Mouse (Mus musculus) midbrain, embryonic 16.5 days (tissue): Measurements from ENCODE around the gene Trp53i11. TPM values are rescaled to one million over a fixed set of nuclear protein-coding genes. Genes with fewer than 3 reads are reported as not detected.

Experiments used
- ATAC-seq: fragments of 200-750 bp; cut with Nextera tagmentation; 2 replicates; pipeline ENCODE4 v1.8.0; 2017; ENCODE audit warnings: moderate TSS enrichment
- H3K27ac ChIP-seq: fragments of 300-500 bp; sonication (generic); 2 replicates; pipeline ENCODE4 v1.5.1; 2014; ENCODE audit warnings: mild to moderate bottlenecking, low read length, mixed read lengths
- H3K27me3 ChIP-seq: fragments of 300-500 bp; sonication (generic); 2 replicates; pipeline ENCODE4 v1.6.1; 2014; ENCODE audit warnings: low read depth, low read length, mixed read lengths; ENCODE audit not compliant: control insufficient read depth, insufficient read depth
- H3K36me3 ChIP-seq: fragments of 300-500 bp; sonication (generic); 2 replicates; pipeline ENCODE4 v1.6.1; 2014; ENCODE audit warnings: mild to moderate bottlenecking, low read length, moderate library complexity, mixed read lengths; ENCODE audit not compliant: control insufficient read depth, insufficient read depth
- H3K4me1 ChIP-seq: fragments of 300-500 bp; sonication (generic); 2 replicates; pipeline ENCODE4 v1.6.1; 2014; ENCODE audit warnings: mild to moderate bottlenecking, low read length, mixed read lengths; ENCODE audit not compliant: control insufficient read depth, insufficient read depth
- H3K4me2 ChIP-seq: fragments of 300-500 bp; sonication (generic); 2 replicates; pipeline ENCODE4 v1.6.1; 2014; ENCODE audit warnings: mild to moderate bottlenecking, low read length, mixed read lengths
- H3K4me3 ChIP-seq: fragments of 300-500 bp; sonication (generic); 2 replicates; pipeline ENCODE4 v1.5.1; 2014; ENCODE audit warnings: low read depth, mild to moderate bottlenecking, low read length, moderate library complexity, mixed read lengths
- H3K9ac ChIP-seq: fragments of 300-500 bp; sonication (generic); 2 replicates; pipeline ENCODE4 v1.6.1; 2014; ENCODE audit warnings: low read depth, low read length, mixed read lengths
- H3K9me3 ChIP-seq: fragments of 300-500 bp; sonication (generic); replicated peaks from 2 replicates; pipeline ENCODE4 v1.6.1; 2014; ENCODE audit warnings: mild to moderate bottlenecking, low read length, mixed read lengths; ENCODE audit not compliant: control insufficient read depth, poor library complexity, severe bottlenecking
- WGBS: fragments of 180-500 bp; shearing (Covaris S2); extraction: QIAGEN DNeasy Blood & Tissue Kit; methylation state at CpG from one replicate; pipeline ENCODE4 v1.1.7; 2014; 5-methylcytosine and 5-hydroxymethylcytosine counted together
- polyA plus RNA-seq: library from polyadenylated mRNA; unstranded; fragments of >200 nt; fragmentation: Nextera tagmentation; extraction: Ambion mirVana; gene quantifications from 2 replicates; pipeline ENCODE4 v1.2.1, GENCODE M21; 2015

Trp53i11 gene
- polyA plus RNA-seq, 1 experiment from 2014 or later: 125 TPM

- H3K27ac ChIP-seq: peak overlapping the region; percentile 63
- no peak; the same call in 1 of the 2 replicates for ATAC-seq
- WGBS: 85% methylated on average over 14 of the region's 14 CpGs
Observed at GRCm38 (mm10) chr2:93166734-93167406, 20.5 kb upstream of the Trp53i11 start.

GRCm38 (mm10) chr2:93170156-93170844 lies 17.0 kb upstream of the Trp53i11 start:
- Histone ChIP-seq H3K9me3 (no peaks in the 10 kb centered on the region), H3K27ac (no peak overlapping the region), H3K27me3 (no peaks in the 10 kb centered on the region), H3K4me2 (no peak overlapping the region), H3K4me3 (no peak overlapping the region), H3K4me1 (peaks cover 18% of the 10 kb centered on the region), H3K9ac (no peak overlapping the region), H3K36me3 (no peaks in the 10 kb centered on the region)
- no peak for ATAC-seq
- WGBS: 74% methylated on average over 19 of the region's 19 CpGs

More at GRCm38 (mm10) chr2:93166734-93167406, 20.5 kb upstream of the Trp53i11 start:
- Histone ChIP-seq H3K27me3 (no peaks in the 10 kb centered on the region), H3K9ac (no peak overlapping the region), H3K4me1 (peaks cover 8% of the 10 kb centered on the region), H3K36me3 (no peaks in the 10 kb centered on the region), H3K4me2 (no peak overlapping the region), H3K9me3 (no peaks in the 10 kb centered on the region), H3K4me3 (no peak overlapping the region)

GRCm38 (mm10) chr2:93170845-93171200 lies 16.5 kb upstream of the Trp53i11 start:
- no peak overlapping the region for H3K4me2 ChIP-seq
- no peak overlapping the region for H3K27ac ChIP-seq
- H3K36me3 ChIP-seq: no peaks in the 10 kb centered on the region
- 57% methylated on average over 5 of the region's 5 CpGs for WGBS
- H3K9ac ChIP-seq: no peak overlapping the region
- peaks cover 22% of the 10 kb centered on the region for H3K4me1 ChIP-seq
- no peak overlapping the region for H3K4me3 ChIP-seq
- ATAC-seq: no peak
- no peaks in the 10 kb centered on the region for H3K27me3 ChIP-seq
- no peaks in the 10 kb centered on the region for H3K9me3 ChIP-seq

GRCm38 (mm10) chr2:93171929-93172328 lies 15.4 kb upstream of the Trp53i11 start:
- H3K36me3 ChIP-seq: no peaks in the 10 kb centered on the region
- H3K4me2 ChIP-seq: no peak overlapping the region
- WGBS: 84% methylated on average over 6 of the region's 6 CpGs
- H3K27me3 ChIP-seq: no peaks in the 10 kb centered on the region
- ATAC-seq: no peak
- no peaks in the 10 kb centered on the region for H3K9me3 ChIP-seq
- no peak overlapping the region for H3K4me3 ChIP-seq
- peaks cover 22% of the 10 kb centered on the region for H3K4me1 ChIP-seq
- H3K9ac ChIP-seq: no peak overlapping the region
- H3K27ac ChIP-seq: no peak overlapping the region

- Histone ChIP-seq H3K4me1 (peaks cover 28% of the 10 kb centered on the region), H3K9ac (no peak overlapping the region), H3K4me3 (no peak overlapping the region), H3K9me3 (no peaks in the 10 kb centered on the region), H3K4me2 (no peak overlapping the region), H3K27me3 (no peaks in the 10 kb centered on the region), H3K36me3 (no peaks in the 10 kb centered on the region), H3K27ac (no peak overlapping the region)
- no peak for ATAC-seq
- WGBS: 49% methylated on average over 5 of the region's 5 CpGs
Observed at GRCm38 (mm10) chr2:93172460-93172859, 14.9 kb upstream of the Trp53i11 start.

- H3K27me3 ChIP-seq: no peaks in the 10 kb centered on the region
- H3K4me1 ChIP-seq: peaks cover 34% of the 10 kb centered on the region
- no peak overlapping the region for H3K4me3 ChIP-seq
- H3K4me2 ChIP-seq: no peak overlapping the region
- H3K9ac ChIP-seq: 0 out of 2 replicates have a peak overlapping the region, but pooled peaks have one; percentile 12
- no peak for ATAC-seq
- 11% methylated on average over 5 of the region's 5 CpGs for WGBS
- no peaks in the 10 kb centered on the region for H3K36me3 ChIP-seq
- H3K27ac ChIP-seq: no peak overlapping the region
- H3K9me3 ChIP-seq: no peaks in the 10 kb centered on the region
Observed at GRCm38 (mm10) chr2:93174159-93174558, 13.2 kb upstream of the Trp53i11 start.

- H3K9me3 ChIP-seq: no peaks in the 10 kb centered on the region
- H3K4me1 ChIP-seq: peaks cover 45% of the 10 kb centered on the region
- H3K4me3 ChIP-seq: no peak overlapping the region
- H3K36me3 ChIP-seq: no peaks in the 10 kb centered on the region
- no peaks in the 10 kb centered on the region for H3K27me3 ChIP-seq
- no peak for ATAC-seq
- WGBS: 22% methylated on average over 5 of the region's 5 CpGs
- no peak overlapping the region for H3K9ac ChIP-seq
- no peak overlapping the region for H3K4me2 ChIP-seq
- H3K27ac ChIP-seq: peak overlapping the region; percentile 3; the same call in 1 of the 2 replicates
Observed at GRCm38 (mm10) chr2:93175278-93175677, 12.1 kb upstream of the Trp53i11 start.

- ATAC-seq: no peak
- Histone ChIP-seq H3K4me3 (no peak overlapping the region), H3K27ac (no peak overlapping the region), H3K9ac (no peak overlapping the region), H3K9me3 (no peaks in the 10 kb centered on the region), H3K4me2 (no peak overlapping the region), H3K36me3 (no peaks in the 10 kb centered on the region), H3K4me1 (peaks cover 49% of the 10 kb centered on the region), H3K27me3 (no peaks in the 10 kb centered on the region)
- 68% methylated on average over 2 of the region's 2 CpGs for WGBS
Observed at GRCm38 (mm10) chr2:93175721-93176120, 11.6 kb upstream of the Trp53i11 start.

GRCm38 (mm10) chr2:93176193-93176798 lies 11.1 kb upstream of the Trp53i11 start:
- Histone ChIP-seq H3K4me3 (no peak overlapping the region), H3K4me2 (peak overlapping the region; percentile 7; the same call in 1 of the 2 replicates), H3K9ac (peak overlapping the region; percentile 43; the same call in 1 of the 2 replicates), H3K27ac (peak overlapping the region; percentile 66), H3K36me3 (no peaks in the 10 kb centered on the region), H3K27me3 (no peaks in the 10 kb centered on the region), H3K9me3 (no peaks in the 10 kb centered on the region), H3K4me1 (peaks cover 49% of the 10 kb centered on the region)
- 23% methylated on average over 4 of the region's 4 CpGs for WGBS
- no peak for ATAC-seq
